Mouse (Mus musculus) right cerebral cortex, postnatal 14 days (tissue): ENCODE measurements around the gene Rps17.

Experiments used
- DNase-seq: peaks from one replicate; pipeline ENCODE4 v3.0.0; 2022

The Rps17 gene

DNA sequence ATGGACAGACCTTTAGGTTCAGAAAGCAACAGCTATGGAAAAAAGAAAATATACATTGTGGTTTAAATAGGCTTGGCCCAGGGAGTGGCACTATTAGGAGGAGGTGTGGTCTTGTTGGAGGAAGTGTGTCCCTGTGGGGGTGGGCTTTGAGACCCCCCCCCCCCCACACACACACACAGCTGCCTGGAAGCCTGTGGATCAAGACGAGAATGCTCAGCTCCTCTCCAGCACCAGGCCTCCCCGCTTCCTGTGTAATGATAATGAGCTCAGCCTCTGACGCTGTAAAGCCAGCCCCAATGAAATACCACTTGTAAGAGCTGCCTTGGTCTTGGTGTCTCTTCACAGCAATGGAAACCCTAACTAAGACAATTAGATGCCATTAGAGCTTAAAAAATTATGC, 14.3 kb downstream of the Rps17 start:
- DNase-seq: no peak

DNA sequence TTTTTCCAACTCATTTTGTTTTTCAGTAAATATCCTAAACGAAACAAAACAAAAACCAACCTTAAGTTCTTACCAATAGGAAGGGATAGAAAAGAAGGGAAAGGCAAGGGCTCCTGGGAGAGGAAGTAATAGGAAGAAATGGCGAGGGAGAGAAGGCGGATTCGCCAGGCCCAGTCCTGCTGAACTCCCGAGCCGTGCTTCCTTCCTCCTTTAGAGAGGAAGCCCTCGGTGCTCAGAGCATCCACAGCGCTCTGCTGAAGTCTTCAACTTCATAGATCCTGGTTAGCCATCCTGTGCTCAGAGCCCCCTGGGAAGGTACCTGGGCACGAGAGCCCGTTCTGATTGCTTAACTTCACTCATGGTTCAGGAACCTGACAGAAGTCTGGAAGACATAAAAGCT, 17.4 kb downstream of the Rps17 start:
- no peak for DNase-seq

DNA sequence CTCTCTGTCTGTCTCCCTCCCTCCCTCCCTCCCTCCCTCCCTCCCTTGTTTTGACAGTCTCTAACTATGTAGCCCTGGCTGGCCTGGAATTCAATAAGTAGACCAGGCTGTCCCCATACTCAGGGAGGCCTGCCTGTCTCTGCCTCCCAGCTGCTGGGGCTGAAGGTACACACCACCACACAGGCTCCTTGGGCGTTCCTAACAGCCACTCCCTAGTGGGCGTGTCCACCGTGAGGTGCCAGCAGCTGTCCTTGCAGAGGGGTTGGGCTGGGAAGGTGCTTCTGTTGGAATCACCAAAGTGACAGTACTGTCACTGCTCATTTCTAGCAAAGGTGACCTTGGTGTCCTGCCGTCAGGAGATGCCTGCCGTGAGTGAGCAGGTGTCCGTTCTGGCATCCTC, 18.2 kb downstream of the Rps17 start:
- no peak for DNase-seq

DNA sequence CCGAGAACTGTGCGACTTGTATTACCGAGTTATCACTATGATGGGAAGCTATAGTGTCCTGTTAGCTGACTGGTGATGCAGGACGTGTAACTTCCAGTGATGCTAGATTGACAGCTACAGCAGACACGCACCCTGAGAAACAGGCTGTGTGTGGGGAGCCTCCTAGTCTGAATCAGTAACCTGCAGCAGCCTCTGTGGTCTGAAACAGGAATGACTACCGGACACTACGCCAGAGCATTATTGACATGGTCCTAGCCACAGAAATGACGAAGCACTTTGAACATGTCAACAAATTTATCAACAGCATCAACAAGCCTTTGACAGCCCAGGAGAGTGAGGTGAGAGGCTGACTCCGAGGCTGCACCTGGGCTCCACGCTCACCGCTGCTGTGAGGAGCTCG, 19.0 kb downstream of the Rps17 start:
- no peak for DNase-seq

DNA sequence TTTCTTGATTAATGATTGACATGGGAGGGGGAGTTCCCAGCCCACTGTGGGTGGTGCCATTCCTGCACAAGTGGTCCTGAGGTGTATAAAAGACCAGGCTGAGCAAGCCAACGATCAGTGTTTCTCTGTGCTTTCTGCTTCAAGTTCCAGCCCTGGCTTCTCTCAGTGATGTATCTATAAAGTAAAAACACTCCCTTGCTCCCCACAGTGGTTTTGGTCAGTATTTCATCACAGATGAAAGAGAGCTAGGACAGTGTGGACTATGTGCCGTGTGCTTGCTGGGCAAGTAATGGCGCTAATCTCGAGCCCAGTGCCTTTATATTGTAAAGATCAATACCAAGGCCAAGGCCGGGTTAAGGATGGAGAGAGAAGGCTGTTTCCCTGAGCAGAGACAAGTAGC, 23.3 kb downstream of the Rps17 start:
- no peak for DNase-seq

DNA sequence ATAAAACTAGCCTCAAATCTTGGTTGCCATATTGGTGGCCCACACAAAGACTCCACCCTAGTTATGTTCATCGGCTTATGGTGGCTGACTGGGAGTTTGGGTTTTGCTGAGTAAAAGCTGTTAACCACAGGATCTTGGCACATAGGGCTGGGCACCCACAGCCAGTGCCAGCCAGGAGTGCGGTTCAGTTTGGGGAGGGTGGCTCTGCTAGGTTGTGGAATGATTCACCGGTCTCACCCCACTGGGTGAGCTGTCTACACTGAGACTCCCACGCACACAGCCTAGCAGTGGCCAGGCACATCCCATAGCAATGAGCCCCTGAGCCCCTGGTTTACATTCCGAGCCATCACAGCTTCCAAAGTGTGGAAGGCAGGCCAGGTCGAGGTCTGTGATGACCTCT, 25.3 kb downstream of the Rps17 start:
- DNase-seq: no peak

DNA sequence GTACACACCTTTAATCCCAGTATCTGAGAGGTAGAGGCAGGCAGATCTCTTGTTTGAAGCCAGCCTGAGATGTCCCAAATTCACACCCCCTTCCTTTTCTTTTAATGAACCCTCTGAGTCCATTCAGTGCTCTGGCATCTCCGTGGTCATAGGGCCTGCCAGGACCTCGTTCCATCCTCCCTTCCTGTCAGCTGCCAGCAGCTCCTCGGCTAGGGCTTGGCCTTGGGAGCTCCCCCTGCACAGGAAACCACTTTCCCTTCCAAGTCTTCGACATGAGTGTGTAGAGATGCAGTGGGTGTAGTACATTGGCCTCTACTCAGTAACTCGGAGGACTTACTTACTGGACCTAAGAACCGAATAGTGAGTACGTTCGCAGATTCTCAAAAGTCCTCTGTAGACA, 29.5 kb downstream of the Rps17 start:
- no peak for DNase-seq

DNA sequence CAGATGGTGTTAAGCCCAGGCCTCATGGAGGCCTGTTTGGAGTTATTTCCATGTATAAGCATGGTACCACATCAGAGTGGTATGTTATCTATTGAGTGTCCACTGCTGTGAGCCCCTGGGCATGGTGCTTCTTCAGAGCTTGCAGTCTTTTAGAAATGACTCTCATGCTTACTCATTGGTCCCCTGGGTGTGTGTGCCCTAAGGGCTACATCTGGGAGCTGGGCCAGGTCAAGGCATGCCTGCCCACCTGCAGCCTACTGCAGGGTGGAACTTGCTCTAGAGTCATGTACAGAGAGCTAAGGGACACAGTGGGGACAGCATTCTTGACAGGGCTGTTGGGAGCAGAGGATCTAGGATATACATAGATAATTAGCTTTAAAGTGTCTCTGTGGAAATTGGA, 33.5 kb downstream of the Rps17 start:
- DNase-seq: no peak

DNA sequence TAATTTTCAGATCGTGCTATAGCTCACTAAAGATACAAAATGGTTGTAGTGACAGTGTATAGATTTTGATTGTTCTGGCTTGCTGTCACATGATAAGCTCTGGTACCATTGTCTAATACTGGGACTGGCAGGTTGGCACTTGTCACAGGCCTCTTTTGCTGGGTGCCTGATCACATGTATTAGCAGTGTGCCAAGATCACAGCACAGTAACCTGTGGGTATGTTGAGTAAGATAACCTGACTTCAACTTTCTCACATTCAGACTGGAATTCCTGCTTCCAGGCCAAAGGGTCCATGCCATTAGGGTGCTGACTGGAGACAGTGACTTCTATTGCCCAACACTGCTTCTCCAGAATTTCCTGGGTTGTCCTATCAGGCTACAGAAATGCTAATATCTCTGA, 33.9 kb downstream of the Rps17 start:
- DNase-seq: no peak

DNA sequence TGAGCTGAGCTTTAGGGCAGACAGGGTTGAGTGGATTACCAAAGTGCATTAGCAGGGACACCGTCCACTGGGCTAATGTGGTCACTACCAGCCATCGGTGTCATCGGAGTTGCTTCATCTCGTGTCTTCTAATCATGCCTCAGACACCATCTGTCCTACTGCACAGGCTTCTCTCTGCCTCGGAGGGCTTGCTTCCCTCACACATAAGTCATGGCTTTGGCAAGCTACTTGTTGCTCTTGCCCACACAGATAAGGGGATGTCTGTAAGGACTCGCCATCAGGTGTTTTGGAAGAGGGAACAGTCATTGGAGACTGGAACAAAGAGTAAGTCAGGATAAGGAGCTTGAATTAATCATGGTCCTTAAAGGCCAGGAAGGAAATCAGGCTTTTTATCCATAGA, 35.8 kb downstream of the Rps17 start:
- no peak for DNase-seq

DNA sequence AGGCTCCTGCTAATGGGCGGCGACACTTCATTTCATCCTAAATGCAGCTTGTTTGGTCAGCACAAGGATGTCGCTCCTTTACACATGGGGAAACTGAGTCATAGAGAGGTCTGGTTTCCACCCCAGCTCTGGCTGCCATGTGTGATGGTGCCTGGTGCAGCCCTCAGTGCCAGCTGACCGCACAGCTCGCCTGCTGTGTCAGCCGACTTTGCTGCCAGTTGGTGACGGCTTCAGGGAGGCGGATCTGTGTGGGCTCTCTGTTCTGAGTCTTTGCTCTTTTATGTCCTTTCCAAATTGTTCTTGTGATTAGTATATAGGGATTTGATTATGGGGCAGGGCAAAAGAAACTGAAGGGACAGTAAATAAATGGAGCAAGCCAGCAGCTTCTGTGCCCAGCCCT, 37.3 kb downstream of the Rps17 start:
- DNase-seq: no peak

DNA sequence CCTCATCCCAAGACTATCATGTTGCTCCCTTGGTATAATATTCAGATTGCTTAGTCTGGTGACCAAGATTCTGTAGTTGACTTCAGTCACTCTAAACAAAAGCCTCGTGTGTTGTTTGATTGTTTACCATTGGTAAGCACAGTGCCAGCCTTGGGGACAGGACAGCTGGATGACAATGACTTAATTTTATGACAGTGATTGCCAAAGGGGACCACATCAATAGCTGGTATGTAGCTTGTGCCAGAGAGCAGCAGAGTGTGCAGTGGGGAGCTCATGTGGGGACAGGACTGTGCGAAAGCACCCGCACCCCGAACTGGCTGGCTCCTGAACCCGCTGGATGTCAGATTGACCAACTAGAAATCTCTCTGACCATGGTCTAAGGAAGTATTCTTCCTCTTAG, 40.4 kb downstream of the Rps17 start:
- DNase-seq: no peak

DNA sequence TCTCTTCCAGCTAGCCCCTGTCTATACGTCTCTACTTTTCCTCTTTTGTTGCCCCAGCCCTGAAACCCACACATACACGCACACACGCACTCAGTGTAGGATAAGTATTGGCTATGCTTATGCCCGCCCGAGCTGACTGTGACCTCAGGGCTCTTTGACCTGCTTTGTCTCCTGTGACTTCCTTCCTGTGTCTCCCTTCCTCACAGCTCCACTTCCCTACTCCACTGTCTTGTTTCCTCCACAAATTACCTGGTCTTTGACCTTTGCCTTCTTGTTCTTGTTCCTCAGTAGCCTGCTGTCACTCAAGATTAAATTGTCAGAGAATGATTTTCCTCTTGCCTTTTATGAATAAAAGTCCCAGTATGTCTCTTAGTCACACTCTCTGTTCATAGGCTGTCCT, 41.0 kb downstream of the Rps17 start:
- DNase-seq: no peak

DNA sequence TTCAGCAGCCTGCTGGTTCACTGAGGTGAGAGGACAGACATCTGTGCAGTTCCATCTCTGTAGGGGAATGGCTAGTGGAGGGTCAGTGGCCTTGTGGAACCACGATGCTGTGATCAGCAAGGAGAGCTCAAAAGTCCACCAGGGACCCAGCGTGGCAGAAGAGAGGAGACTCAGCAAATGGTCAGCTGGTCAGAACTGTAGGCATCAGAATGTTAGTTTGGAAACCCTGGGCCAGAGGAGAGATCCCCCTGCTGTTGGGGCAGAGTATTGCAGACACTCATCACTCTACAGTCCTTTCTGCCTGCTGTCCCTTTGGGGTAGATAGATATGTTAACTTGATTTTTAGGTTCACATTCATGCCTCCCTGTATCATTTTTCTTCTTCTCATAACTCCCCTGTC, 41.4 kb downstream of the Rps17 start:
- DNase-seq: no peak

DNA sequence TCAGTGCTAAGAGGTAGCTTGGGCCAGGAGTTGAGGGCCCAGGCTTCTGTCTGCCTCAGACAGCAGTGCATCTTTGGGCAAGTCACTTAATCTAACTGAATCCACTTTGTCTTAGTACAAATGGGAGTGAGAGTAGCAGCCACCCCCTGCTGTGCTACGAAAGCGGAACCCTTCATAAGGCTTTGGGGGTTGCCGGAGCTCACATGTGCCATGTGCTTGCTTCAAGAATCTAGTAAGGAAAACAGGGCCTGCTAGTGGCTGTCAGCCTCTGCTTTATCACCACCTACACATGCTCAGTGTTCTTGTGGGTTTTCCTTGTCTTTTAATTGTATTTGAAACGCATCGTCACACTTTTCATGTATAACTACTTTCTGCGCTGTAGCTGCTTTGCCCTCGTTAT, 43.7 kb downstream of the Rps17 start:
- no peak for DNase-seq

DNA sequence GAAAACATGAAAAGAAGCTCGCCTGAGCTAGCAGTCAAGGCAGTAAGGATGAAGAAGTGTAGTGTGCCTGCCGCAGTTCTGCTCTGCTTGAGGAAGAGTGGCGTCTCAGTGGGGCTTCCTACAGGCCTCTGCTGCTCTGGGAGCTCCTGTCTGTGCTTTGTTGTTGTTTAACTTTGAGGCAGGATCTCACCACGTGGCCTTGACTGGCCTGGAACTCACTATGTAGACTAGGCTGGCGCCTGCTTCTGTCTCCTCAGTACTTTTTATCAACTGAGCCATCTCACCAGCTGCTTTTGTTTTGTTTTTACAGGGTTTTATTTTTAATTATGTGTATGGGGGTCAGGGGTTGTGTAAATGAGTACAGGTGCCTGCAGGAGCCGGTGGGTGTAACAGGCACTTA, 46.8 kb downstream of the Rps17 start:
- DNase-seq: no peak

DNA sequence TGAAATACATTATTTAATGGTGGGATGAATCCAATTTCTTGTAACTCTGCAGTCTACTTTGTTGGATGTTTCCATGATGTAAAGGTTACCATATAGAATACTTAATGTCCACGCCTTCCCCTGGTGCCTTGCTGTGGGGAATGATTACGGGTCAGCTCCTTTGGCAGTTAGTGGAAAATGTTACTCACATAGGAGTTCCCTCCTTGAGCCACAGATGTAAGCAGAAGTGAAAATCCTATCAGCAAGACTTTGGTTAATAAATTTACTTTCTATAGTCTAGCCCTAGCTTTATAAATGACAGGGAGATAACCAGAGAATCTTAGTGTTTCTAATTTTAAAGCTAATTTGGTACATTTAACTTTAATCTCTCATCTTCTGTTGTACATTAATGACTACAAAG, 49.9 kb downstream of the Rps17 start:
- no peak for DNase-seq
